Mouse (Mus musculus) MEL (cell line): ENCODE data around the gene Rexo4. TPM values are rescaled to one million over a fixed set of nuclear protein-coding genes. Genes with fewer than 3 reads are reported as not detected.

ENCODE experiments used
- DNase-seq: peaks from one replicate; pipeline ENCODE4 v3.0.0; 2011; ENCODE audit warnings: low read depth, low spot score
- H3K27ac ChIP-seq: 2 replicates; pipeline ENCODE4 v1.5.1; 2012; ENCODE audit warnings: low read depth, mild to moderate bottlenecking, control low read depth, low read length, moderate library complexity; ENCODE audit not compliant: control insufficient read depth
- H3K27me3 ChIP-seq, 2 experiments: fragments of 150-350 bp in 1 of 2; sonication (generic) in 1 of 2; 2 replicates each; pipeline ENCODE4 v1.6.1; 2012; ENCODE audit warnings: low read length in 2 of 2, mild to moderate bottlenecking in 2 of 2, improper control_type of control experiment in 1 of 2, moderate library complexity in 1 of 2; ENCODE audit not compliant: insufficient read depth in 2 of 2, control insufficient read depth in 1 of 2
- H3K36me3 ChIP-seq, 2 experiments: 2 replicates each; pipeline ENCODE4 v1.6.1; 2012 to 2014; ENCODE audit warnings: low read length in 2 of 2, improper control_type of control experiment in 1 of 2, inconsistent platforms in 1 of 2, mild to moderate bottlenecking in 1 of 2; ENCODE audit not compliant: insufficient read depth in 2 of 2, control insufficient read depth in 1 of 2
- H3K4me1 ChIP-seq, 2 experiments: fragments of 150-350 bp in 1 of 2; sonication (generic) in 1 of 2; 2 replicates each; pipeline ENCODE4 v1.6.1; 2012; ENCODE audit warnings: low read length in 2 of 2, improper control_type of control experiment in 1 of 2, mild to moderate bottlenecking in 1 of 2; ENCODE audit not compliant: insufficient read depth in 2 of 2, control insufficient read depth in 1 of 2
- H3K4me3 ChIP-seq, 2 experiments: fragments of 150-350 bp in 1 of 2; sonication (generic) in 1 of 2; 2 replicates each; pipeline ENCODE4 v1.5.1; 2012; ENCODE audit warnings: low read depth in 2 of 2, low read length in 2 of 2, mild to moderate bottlenecking in 2 of 2, moderate library complexity in 2 of 2, control low read depth in 1 of 2, improper control_type of control experiment in 1 of 2; ENCODE audit not compliant: control insufficient read depth in 1 of 2, insufficient read depth in 1 of 2
- H3K79me2 ChIP-seq: 2 replicates; pipeline ENCODE4 v1.6.1; 2012; ENCODE audit warnings: mild to moderate bottlenecking, low read length, moderate library complexity; ENCODE audit not compliant: control insufficient read depth, poor library complexity, insufficient read depth
- H3K9ac ChIP-seq: 2 replicates; pipeline ENCODE4 v1.6.1; 2012; ENCODE audit warnings: low read depth, mild to moderate bottlenecking, control low read depth, low read length, moderate library complexity; ENCODE audit not compliant: control insufficient read depth, poor library complexity, severe bottlenecking
- H3K9me3 ChIP-seq: fragments of 150-350 bp; sonication (generic); replicated peaks from 2 replicates; pipeline ENCODE4 v1.6.1; 2012; ENCODE audit warnings: mild to moderate bottlenecking, low read length, improper control_type of control experiment, moderate library complexity; ENCODE audit not compliant: insufficient read depth
- CTCF ChIP-seq, 3 experiments: IDR thresholded peaks in 2 of 3; conservative IDR thresholded peaks in 1 of 3; 2 replicates each; pipeline ENCODE4 v1.5.1; 2011 to 2012; ENCODE audit warnings: low read length in 3 of 3, low read depth in 2 of 3, mild to moderate bottlenecking in 2 of 3, improper control_type of control experiment in 1 of 3, inconsistent platforms in 1 of 3, mixed read lengths in 1 of 3, moderate library complexity in 1 of 3; ENCODE audit not compliant: control insufficient read depth in 1 of 3, insufficient read depth in 1 of 3, poor library complexity in 1 of 3, severe bottlenecking in 1 of 3
- EP300 ChIP-seq, 2 experiments: IDR thresholded peaks; 2 replicates each; pipeline ENCODE4 v1.6.1; 2011; ENCODE audit warnings: improper control_type of control experiment in 2 of 2, low read length in 2 of 2, low read depth in 1 of 2, mild to moderate bottlenecking in 1 of 2
- ETS1 ChIP-seq: IDR thresholded peaks from 2 replicates; pipeline ENCODE4 v1.6.1; 2012; ENCODE audit warnings: low read depth, mild to moderate bottlenecking, inconsistent platforms, low read length, improper control_type of control experiment, moderate library complexity
- KAT2A ChIP-seq: conservative IDR thresholded peaks from 2 replicates; pipeline ENCODE4 v1.6.1; 2012; ENCODE audit warnings: low read depth, low read length, improper control_type of control experiment, inconsistent platforms
- MAZ ChIP-seq: IDR thresholded peaks from 2 replicates; pipeline ENCODE4 v1.6.1; 2012; ENCODE audit warnings: low read depth, mild to moderate bottlenecking, inconsistent platforms, low read length, improper control_type of control experiment
- MXI1 ChIP-seq: IDR thresholded peaks from 2 replicates; pipeline ENCODE4 v1.6.1; 2011; ENCODE audit warnings: mild to moderate bottlenecking, low read depth, low read length, improper control_type of control experiment
- MYC ChIP-seq: IDR thresholded peaks from 2 replicates; pipeline ENCODE4 v1.6.1; 2011; ENCODE audit warnings: low read depth, mild to moderate bottlenecking, low read length, improper control_type of control experiment, moderate library complexity
- NRF1 ChIP-seq: IDR thresholded peaks from 2 replicates; pipeline ENCODE4 v1.6.1; 2014; ENCODE audit warnings: low read depth, mild to moderate bottlenecking, inconsistent platforms, low read length, improper control_type of control experiment, moderate library complexity; ENCODE audit not compliant: poor library complexity, insufficient read depth, severe bottlenecking
- POLR2A ChIP-seq, 2 experiments: IDR thresholded peaks; 2 replicates each; pipeline ENCODE4 v1.6.1; 2011 to 2012; ENCODE audit warnings: low read length in 2 of 2, mild to moderate bottlenecking in 2 of 2, control low read depth in 1 of 2, improper control_type of control experiment in 1 of 2, low read depth in 1 of 2, moderate library complexity in 1 of 2; ENCODE audit not compliant: control insufficient read depth in 1 of 2, insufficient read depth in 1 of 2, poor library complexity in 1 of 2
- POLR2AphosphoS2 ChIP-seq: IDR thresholded peaks from 2 replicates; pipeline ENCODE4 v1.6.1; 2011; ENCODE audit warnings: low read length, improper control_type of control experiment
- SMC3 ChIP-seq: IDR thresholded peaks from 2 replicates; pipeline ENCODE4 v1.6.1; 2011; ENCODE audit warnings: low read depth, low read length, improper control_type of control experiment
- TCF12 ChIP-seq: IDR thresholded peaks from 2 replicates; pipeline ENCODE4 v1.6.1; 2014; ENCODE audit warnings: low read depth, mild to moderate bottlenecking, inconsistent platforms, low read length, improper control_type of control experiment, moderate library complexity
- USF2 ChIP-seq, 2 experiments: IDR thresholded peaks; 2 replicates each; pipeline ENCODE4 v1.6.1; 2011 to 2012; ENCODE audit warnings: improper control_type of control experiment in 2 of 2, low read length in 2 of 2, borderline replicate concordance in 1 of 2, inconsistent platforms in 1 of 2, low read depth in 1 of 2, mild to moderate bottlenecking in 1 of 2; ENCODE audit not compliant: insufficient read depth in 1 of 2
- polyA plus RNA-seq, 2 experiments: library from polyadenylated mRNA; stranded (reverse) in 1 of 2; unstranded in 1 of 2; fragments of >175 nt in 1 of 2; fragments of >200 nt in 1 of 2; gene quantifications; 2 replicates each; pipeline versions ENCODE4 v1.2.1 to v1.2.4; 2012; ENCODE audit warnings: low replicate concordance in 2 of 2, low read depth in 1 of 2; ENCODE audit not compliant: insufficient read length in 2 of 2, insufficient read depth in 1 of 2, missing spikeins in 1 of 2
- total RNA-seq: library from RNA; depleted of rRNA; stranded (reverse); fragments of 300-350 nt; gene quantifications from 2 replicates; pipeline ENCODE4 v1.2.3, GENCODE M21; 2012

The Rexo4 gene
- total and polyA plus RNA-seq, 3 experiments: 52.4 to 66.6 TPM; not detected in 1

- H3K79me2 ChIP-seq: no peaks in the 10 kb centered on the region
- H3K9me3 ChIP-seq: no peaks in the 10 kb centered on the region
- H3K4me1 ChIP-seq: peaks cover 0 to 3% of the 10 kb centered on the region in 2 experiments; a peak in 1 of 4 replicates
- H3K27ac ChIP-seq: no peak overlapping the region
- H3K36me3 ChIP-seq: no peaks in the 10 kb centered on the region
- no peak overlapping the region for H3K4me3 ChIP-seq
- DNase-seq: no peak
- no peak overlapping the region for H3K9ac ChIP-seq
- no peaks in the 10 kb centered on the region; a peak in 1 of 4 replicates for H3K27me3 ChIP-seq
- TF ChIP-seq MXI1: no peak
- no peak for TF ChIP-seq KAT2A
- TF ChIP-seq NRF1: no peak
- TF ChIP-seq POLR2AphosphoS2: no peak
- no peak for TF ChIP-seq MAZ
These were observed 20.0 kb upstream of the Rexo4 start for GRCm38 (mm10) chr2:26984179-26984578.

- H3K36me3 ChIP-seq: no peaks in the 10 kb centered on the region
- no peaks in the 10 kb centered on the region for H3K79me2 ChIP-seq
- no peaks in the 10 kb centered on the region for H3K9me3 ChIP-seq
- no peaks in the 10 kb centered on the region; a peak in 1 of 4 replicates for H3K27me3 ChIP-seq
- no peak overlapping the region for H3K9ac ChIP-seq
- TF ChIP-seq NRF1 (no peak), ETS1 (no peak), SMC3 (no peak), POLR2A (IDR thresholded peaks at IDR 0.05; ENCODE audit: control insufficient read depth in 1 of 2, insufficient read depth in 1 of 2, low read depth in 1 of 2, low read length in 2 of 2, poor library complexity in 1 of 2) (no peak), TCF12 (no peak), KAT2A (no peak), EP300 (IDR thresholded peaks at IDR 0.05; ENCODE audit: low read depth in 1 of 2, low read length in 2 of 2) (no peak)
- TF ChIP-seq, all 39 proteins: peak for 0
- Histone ChIP-seq H3K4me3 (no peak overlapping the region), H3K27ac (no peak overlapping the region), H3K4me1 (no peaks in the 10 kb centered on the region)
- DNase-seq: no peak
These were observed 16.2 kb upstream of the Rexo4 start for GRCm38 (mm10) chr2:26980361-26980760.

GRCm38 (mm10) chr2:26973960-26974359 is 9.8 kb upstream of the Rexo4 start:
- H3K27ac ChIP-seq: no peak overlapping the region
- no peaks in the 10 kb centered on the region for H3K79me2 ChIP-seq
- H3K4me1 ChIP-seq: peaks cover 0 to 14% of the 10 kb centered on the region in 2 experiments; a peak in 2 of 4 replicates
- H3K27me3 ChIP-seq: no peaks in the 10 kb centered on the region
- no peak overlapping the region for H3K9ac ChIP-seq
- H3K9me3 ChIP-seq: no peaks in the 10 kb centered on the region
- peak; percentile 66 for DNase-seq
- H3K36me3 ChIP-seq: peaks cover 0 to 2% of the 10 kb centered on the region in 2 experiments; a peak in 1 of 4 replicates
- TF ChIP-seq MYC (0 out of 2 replicates have a peak, but pooled peaks have one; percentile 25), ETS1 (no peak), MAZ (no peak), EP300 (IDR thresholded peaks at IDR 0.05; ENCODE audit: low read depth in 1 of 2, low read length in 2 of 2) (0 out of 4 replicates have a peak, but pooled peaks of 1 of the 2 experiments have one; percentile 7), CTCF (IDR thresholded peaks at IDR 0.05 in 2 of 3, conservative IDR thresholded peaks at IDR 0.05 in 1 of 3; ENCODE audit: control insufficient read depth in 1 of 3, insufficient read depth in 1 of 3, low read depth in 2 of 3, low read length in 3 of 3, poor library complexity in 1 of 3, severe bottlenecking in 1 of 3) (no peak), USF2 (IDR thresholded peaks at IDR 0.05; ENCODE audit: borderline replicate concordance in 1 of 2, insufficient read depth in 1 of 2, low read depth in 1 of 2, low read length in 2 of 2) (no peak), TCF12 (no peak)
- no peak overlapping the region for H3K4me3 ChIP-seq
